Mouse (Mus musculus) heart, postnatal 14 days (tissue): ENCODE results near the gene Lrrc45. TPM values are rescaled to one million over a fixed set of nuclear protein-coding genes. Genes with fewer than 3 reads are reported as not detected.

ENCODE experiments used
- DNase-seq, 2 experiments: peaks; one replicate each; pipeline ENCODE4 v3.0.0; 2021 to 2022
- intact Hi-C: fragments of 180-260 bp; cut with DNase I; formaldehyde crosslinking; loops from one replicate; pipeline ENCODE4 v1.15.1; 2025
- total RNA-seq, 2 experiments: library from RNA; stranded (reverse); gene quantifications; 2 replicates each; pipeline ENCODE4 v1.2.3; 2021

Lrrc45 gene
- total RNA-seq, 2 experiments from 2014 or later, result 9.2 to 10.9 TPM

- intact Hi-C loops, result no loop called here
- DNase-seq, result peak; percentile 52 to 69
These were observed 16.0 kb upstream of the Lrrc45 start for GRCm38 (mm10) chr11:120697741-120698140.

GRCm38 (mm10) chr11:120703696-120704454 lies 9.8 kb upstream of the Lrrc45 start:
- DNase-seq, result no peak
- intact Hi-C loops, result no loop called here

GRCm38 (mm10) chr11:120704486-120705325 lies 9.0 kb upstream of the Lrrc45 start:
- DNase-seq, result no peak
- intact Hi-C loops, result no loop called here

- intact Hi-C loops, result no loop called here
- no peak for DNase-seq
These were observed 7.6 kb upstream of the Lrrc45 start for GRCm38 (mm10) chr11:120706120-120706519.

- DNase-seq, result no peak
- intact Hi-C loops, result no loop called here
These were observed 6.5 kb upstream of the Lrrc45 start for GRCm38 (mm10) chr11:120707225-120707624.

- DNase-seq, result no peak
- intact Hi-C loops, result no loop called here
These were observed 5.8 kb upstream of the Lrrc45 start for GRCm38 (mm10) chr11:120707969-120708368.

- intact Hi-C loops, result no loop called here
These were observed 4.2 kb upstream of the Lrrc45 start for GRCm38 (mm10) chr11:120709551-120709950.

GRCm38 (mm10) chr11:120710672-120711071 lies 3.1 kb upstream of the Lrrc45 start:
- no peak for DNase-seq
- intact Hi-C loops, result loop anchor here (5.0 kb wide), 3 partner anchors 133 to 223 kb away; no protein-coding TSS in a partner anchor

More at GRCm38 (mm10) chr11:120709551-120709950, 4.2 kb upstream of the Lrrc45 start:
- no peak for DNase-seq

GRCm38 (mm10) chr11:120711980-120712604 lies 1.6 kb upstream of the Lrrc45 start:
- DNase-seq, result no peak
- intact Hi-C loops, result loop anchor here (1.0 to 5.0 kb wide), 5 partner anchors 53 to 225 kb away; no protein-coding TSS in a partner anchor

- intact Hi-C loops, result loop anchor here (1.0 to 5.0 kb wide), 5 partner anchors 54 to 226 kb away; no protein-coding TSS in a partner anchor
These were observed 755 bp upstream of the Lrrc45 start for GRCm38 (mm10) chr11:120712771-120713568.

GRCm38 (mm10) chr11:120714546-120714945 lies 821 bp downstream of the Lrrc45 start:
- intact Hi-C loops, result loop anchor here (5.0 kb wide), 3 partner anchors 137 to 227 kb away; no protein-coding TSS in a partner anchor
- DNase-seq, result no peak

More at GRCm38 (mm10) chr11:120712771-120713568, 755 bp upstream of the Lrrc45 start:
- peak; percentile 68 to 69 for DNase-seq

GRCm38 (mm10) chr11:120715131-120715530 lies 1.4 kb downstream of the Lrrc45 start:
- no peak for DNase-seq
- intact Hi-C loops, result no loop called here

GRCm38 (mm10) chr11:120719242-120719641 lies 5.5 kb downstream of the Lrrc45 start:
- intact Hi-C loops, result no loop called here
- DNase-seq, result no peak

- intact Hi-C loops, result loop anchor here (1.0 to 5.0 kb wide), 3 partner anchors 56 to 321 kb away; no protein-coding TSS in a partner anchor
- DNase-seq, result no peak
These were observed 6.2 kb downstream of the Lrrc45 start for GRCm38 (mm10) chr11:120719841-120720376.

GRCm38 (mm10) chr11:120720450-120720849 lies 6.7 kb downstream of the Lrrc45 start:
- intact Hi-C loops, result loop anchor here (1.0 to 5.0 kb wide), 3 partner anchors 56 to 321 kb away; no protein-coding TSS in a partner anchor
- peak; percentile 90 to 95 for DNase-seq

- peak; percentile 75 to 76 for DNase-seq
- intact Hi-C loops, result loop anchor here (5.0 kb wide), 1 partner anchor 181 kb away; no protein-coding TSS in a partner anchor
These were observed 7.7 kb downstream of the Lrrc45 start, which contains the start of gene Rac3 for GRCm38 (mm10) chr11:120721124-120722066. TSS of gene Rac3 (plus strand) at chr11:120721470.

- no peak for DNase-seq
- intact Hi-C loops, result loop anchor here (5.0 kb wide), 1 partner anchor 180 kb away; no protein-coding TSS in a partner anchor
These were observed 8.4 kb downstream of the Lrrc45 start for GRCm38 (mm10) chr11:120722067-120722630.
